Mouse (Mus musculus) lung, postnatal 10 days (tissue): ENCODE measurements at regions not wholly inside any gene's neighbourhood (a gene's known extent, or its start where the extent isn't known, plus 50 kb on each side); places are given as distances from the start of the nearest gene placed in this dataset.

Experiments
- DNase-seq: peaks from one replicate; pipeline ENCODE4 v3.0.0; 2021

DNA sequence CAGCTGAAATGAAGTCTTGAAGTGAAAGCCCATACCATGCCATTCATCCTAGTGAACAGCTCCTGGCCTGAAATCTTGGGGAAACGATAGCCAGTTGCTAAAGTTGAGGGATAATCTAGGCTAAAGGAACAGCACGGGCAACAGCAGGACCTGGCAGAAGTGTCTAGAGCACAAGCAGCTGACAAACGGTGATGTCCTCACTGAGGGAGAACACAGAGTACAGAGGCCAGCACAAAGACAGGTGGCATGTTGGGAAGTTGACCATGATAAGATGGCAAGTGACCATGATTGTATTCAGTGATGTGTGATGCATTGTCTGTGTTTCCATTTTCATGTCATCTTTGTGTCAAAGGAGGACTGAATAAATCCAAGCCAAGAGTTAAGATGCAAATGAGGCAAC lies 212.4 kb upstream of the Ntm start:
- DNase-seq, result no peak

GRCm38 (mm10) chr9:30183409-30183808 lies 220.5 kb upstream of the Ntm start:
- no peak for DNase-seq

- DNase-seq, result no peak
Measured at GRCm38 (mm10) chr9:30184996-30185763, 222.2 kb upstream of the Ntm start.

DNA sequence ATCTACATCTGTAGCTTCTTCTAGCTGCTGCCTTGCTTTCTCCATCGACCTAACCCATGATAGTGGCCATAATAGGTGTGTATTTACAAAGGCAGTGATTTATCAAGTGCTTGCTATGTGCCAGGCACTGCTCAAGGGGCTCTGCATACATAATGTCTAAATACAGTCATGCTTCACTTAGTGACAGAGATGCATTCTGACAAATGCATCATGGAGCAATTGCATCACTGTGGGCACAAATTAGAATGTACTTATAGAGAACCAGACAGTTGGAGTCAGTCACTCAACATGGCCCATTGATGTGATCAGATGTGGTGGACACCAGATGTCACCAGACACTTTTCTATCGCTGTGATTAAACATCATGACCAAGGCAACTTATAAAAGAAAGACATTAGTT lies 223.3 kb upstream of the Ntm start:
- no peak for DNase-seq

DNA sequence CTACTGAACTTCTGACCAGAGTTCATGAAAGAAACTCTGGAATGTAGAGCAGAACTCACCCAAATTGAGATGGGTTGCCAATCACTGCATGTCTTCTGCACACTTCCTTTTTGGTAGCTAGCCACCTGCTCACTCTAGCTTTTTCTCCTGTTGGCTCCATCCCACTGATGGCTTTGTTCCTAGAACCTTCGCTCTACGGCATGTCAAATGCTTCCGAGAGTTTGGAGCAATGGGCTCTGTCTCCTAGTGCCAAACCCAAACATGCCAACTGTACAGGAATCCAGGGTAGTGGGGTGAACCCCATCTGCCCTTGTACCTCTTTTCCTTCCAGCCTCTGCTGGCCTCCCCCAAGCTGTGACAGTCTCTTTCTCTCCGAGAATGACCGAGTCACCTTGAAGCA lies 227.1 kb upstream of the Ntm start:
- no peak for DNase-seq

GRCm38 (mm10) chr9:30191119-30191518 lies 228.2 kb upstream of the Ntm start:
- DNase-seq, result no peak

DNA sequence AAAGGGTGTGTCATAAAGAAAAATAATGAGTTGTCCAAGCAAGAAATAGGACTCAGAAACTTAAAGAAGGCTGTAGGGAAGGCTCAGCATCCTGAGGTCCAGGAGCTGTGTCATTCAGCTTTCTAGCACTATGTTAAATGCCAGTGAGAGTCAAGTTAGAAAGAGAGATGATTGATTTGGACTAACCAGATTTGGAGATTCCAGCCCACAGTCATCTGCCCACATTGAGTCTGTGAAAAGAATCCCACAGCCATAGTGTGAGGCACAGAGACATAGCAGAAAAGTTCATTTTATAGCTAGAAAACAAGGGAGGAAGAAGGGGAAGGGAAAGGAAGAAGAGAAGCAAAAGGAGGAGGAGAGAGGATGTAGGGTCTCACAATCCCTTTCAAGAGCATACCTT lies 229.0 kb upstream of the Ntm start:
- no peak for DNase-seq

DNA sequence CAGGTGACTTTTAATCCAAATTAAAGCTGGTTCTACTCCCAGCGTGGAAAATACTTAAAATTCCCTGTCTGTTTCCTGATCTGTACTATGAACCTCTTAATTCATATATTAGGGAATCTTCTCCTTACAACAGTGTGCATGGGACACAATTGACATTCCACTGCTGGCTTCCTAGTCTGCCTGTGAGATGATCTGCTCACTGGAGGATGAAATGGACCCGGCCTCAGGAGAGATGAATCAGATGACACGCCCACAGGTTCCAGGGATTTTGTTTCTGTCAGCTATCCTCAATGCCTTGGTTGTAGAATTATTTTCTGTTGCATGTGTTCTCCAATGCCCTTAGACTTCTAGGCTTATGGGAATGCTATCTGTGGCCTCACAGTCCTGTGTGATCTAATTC lies 231.9 kb upstream of the Ntm start:
- no peak for DNase-seq

- DNase-seq, result no peak
Measured at GRCm38 (mm10) chr9:30202411-30202810, 224.5 kb upstream of the Snx19 start.

DNA sequence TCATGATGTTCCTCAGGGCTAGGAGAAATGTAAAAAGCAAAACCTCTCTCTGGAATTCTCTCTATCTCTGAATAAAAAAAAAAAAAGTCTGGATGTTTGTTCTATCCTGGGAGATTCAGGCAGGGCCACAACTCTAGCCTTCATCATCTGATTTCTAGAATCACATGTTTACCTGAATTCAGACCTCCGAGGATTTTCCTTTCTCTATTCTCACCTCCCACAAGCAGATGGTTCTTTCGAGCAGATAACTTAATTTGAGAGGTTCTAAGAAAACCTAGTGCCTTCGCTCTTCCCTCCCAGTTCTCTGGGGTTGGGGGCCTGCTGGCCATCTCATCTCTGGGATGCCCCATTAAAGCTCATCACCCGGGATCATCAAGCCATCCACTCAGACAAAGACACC lies 219.3 kb upstream of the Snx19 start:
- DNase-seq, result no peak

- no peak for DNase-seq
Measured at GRCm38 (mm10) chr9:30209806-30210205, 217.1 kb upstream of the Snx19 start.

GRCm38 (mm10) chr9:30212471-30213075 lies 214.3 kb upstream of the Snx19 start:
- no peak for DNase-seq

DNA sequence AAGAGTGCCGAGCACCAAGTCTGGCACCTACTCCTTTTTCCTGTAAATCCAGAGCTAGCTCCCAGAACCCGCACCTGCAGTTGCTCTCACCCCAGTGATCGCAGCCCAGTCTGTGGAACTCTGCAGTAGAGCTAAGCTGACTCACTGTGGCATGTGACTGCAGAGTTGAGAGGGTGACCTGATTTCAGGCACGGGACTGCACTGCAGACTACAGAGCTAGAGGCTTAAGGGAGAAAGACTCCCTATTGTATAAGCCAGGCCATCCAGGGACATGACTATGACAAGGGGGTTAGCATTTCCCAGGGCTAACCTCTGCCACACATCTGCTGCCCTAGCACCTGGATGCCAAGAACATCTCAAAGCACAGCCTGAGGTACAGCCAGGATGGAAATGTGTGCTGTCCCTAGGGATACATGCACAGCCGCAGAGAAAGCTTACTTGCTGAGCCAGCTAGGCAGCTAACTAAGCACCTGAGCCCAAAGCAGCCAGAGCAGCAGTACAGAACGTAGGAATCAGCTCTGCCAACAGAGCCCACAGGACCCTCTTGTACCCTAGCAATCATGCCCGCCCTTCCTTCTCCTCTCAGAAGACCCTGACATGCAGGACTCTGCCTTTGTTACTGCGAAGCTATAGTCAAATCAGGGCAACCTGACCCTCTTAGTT lies 192.3 kb upstream of the Snx19 start:
- no peak for DNase-seq

GRCm38 (mm10) chr9:30235791-30236190 lies 191.1 kb upstream of the Snx19 start:
- no peak for DNase-seq

- DNase-seq, result no peak
Measured at GRCm38 (mm10) chr9:30242107-30242506, 184.8 kb upstream of the Snx19 start.

GRCm38 (mm10) chr9:30264533-30265168 lies 162.3 kb upstream of the Snx19 start:
- peak; percentile 69 for DNase-seq

- no peak for DNase-seq
Measured at GRCm38 (mm10) chr9:30271081-30271480, 155.8 kb upstream of the Snx19 start.

DNA sequence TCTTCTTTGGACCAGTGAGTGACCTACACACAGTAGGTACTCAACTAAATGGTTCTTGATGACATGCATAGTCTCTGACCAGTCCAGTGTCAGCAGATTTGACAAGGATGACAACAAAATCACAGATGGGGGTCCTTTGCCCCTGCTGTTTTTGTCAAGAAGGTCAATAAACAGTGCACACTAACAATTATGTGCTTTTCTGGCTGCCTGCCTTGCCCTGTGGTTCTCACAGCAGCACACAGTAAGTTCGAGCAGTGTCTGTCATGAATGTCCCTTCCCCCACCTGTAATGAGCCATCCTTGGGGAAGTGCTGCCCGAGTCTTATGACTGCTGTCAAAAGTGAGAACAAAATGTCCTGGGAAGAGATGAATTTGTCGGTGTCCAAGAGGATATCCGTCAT lies 153.1 kb upstream of the Snx19 start:
- DNase-seq, result no peak

GRCm38 (mm10) chr9:30278231-30278630 lies 148.7 kb upstream of the Snx19 start:
- DNase-seq, result no peak

GRCm38 (mm10) chr9:30283080-30283770 lies 143.7 kb upstream of the Snx19 start:
- no peak for DNase-seq

- no peak for DNase-seq
Measured at GRCm38 (mm10) chr9:30283771-30284148, 143.1 kb upstream of the Snx19 start.

- no peak for DNase-seq
Measured at GRCm38 (mm10) chr9:30284562-30285323, 142.2 kb upstream of the Snx19 start.

DNA sequence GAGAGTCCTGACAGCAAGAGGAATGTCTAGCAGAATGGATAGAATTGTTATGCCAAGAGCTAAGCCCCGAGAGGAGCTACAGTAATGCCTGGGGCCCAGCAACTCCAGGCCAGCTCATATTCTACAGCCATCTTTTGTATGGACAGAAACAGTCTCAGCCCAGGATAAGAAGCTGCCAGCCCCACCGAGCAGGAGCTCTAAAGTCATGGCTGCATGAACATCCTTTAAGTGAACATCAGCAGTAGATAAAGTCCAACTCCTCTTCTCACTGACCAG lies 141.6 kb upstream of the Snx19 start:
- no peak for DNase-seq
